Mouse (Mus musculus) spleen, adult 2 months (tissue): ENCODE measurements around the gene Nptx1. TPM values are rescaled to one million over a fixed set of nuclear protein-coding genes. Genes with fewer than 3 reads are reported as not detected.

ENCODE experiments used
- DNase-seq, 2 experiments: peaks; one replicate each; pipeline versions ENCODE4 v3.0.0 to v3.0.0-alpha.2; 2012 to 2021; ENCODE audit warnings: low spot score in 2 of 2, low read depth in 1 of 2
- H3K27ac ChIP-seq: fragments of 200-500 bp; 2 replicates; pipeline ENCODE4 v1.5.1; 2012; ENCODE audit warnings: low read length, inconsistent platforms; ENCODE audit not compliant: insufficient read depth
- H3K27me3 ChIP-seq: fragments of 200-500 bp; 2 replicates; pipeline ENCODE4 v1.6.1; 2012; ENCODE audit warnings: mild to moderate bottlenecking, moderate library complexity, low read length, inconsistent platforms; ENCODE audit not compliant: control insufficient read depth, insufficient read depth
- H3K36me3 ChIP-seq: fragments of 200-500 bp; 2 replicates; pipeline ENCODE4 v1.6.1; 2012; ENCODE audit warnings: mild to moderate bottlenecking, low read length, inconsistent platforms; ENCODE audit not compliant: control insufficient read depth, insufficient read depth
- H3K4me1 ChIP-seq: fragments of 200-500 bp; 2 replicates; pipeline ENCODE4 v1.6.1; 2011; ENCODE audit warnings: inconsistent platforms; ENCODE audit not compliant: control insufficient read depth, insufficient read depth, insufficient read length
- H3K4me3 ChIP-seq: fragments of 200-500 bp; 2 replicates; pipeline ENCODE4 v1.5.1; 2011; ENCODE audit warnings: mild to moderate bottlenecking, inconsistent platforms; ENCODE audit not compliant: insufficient read depth, insufficient read length; ENCODE audit errors: extremely low read depth
- CTCF ChIP-seq: fragments of 200-500 bp; IDR thresholded peaks from 2 replicates; pipeline ENCODE4 v1.5.1; 2011; ENCODE audit warnings: mild to moderate bottlenecking, inconsistent platforms; ENCODE audit not compliant: insufficient read depth, insufficient read length, insufficient replicate concordance; ENCODE audit errors: extremely low read depth
- POLR2A ChIP-seq: fragments of 200-500 bp; IDR thresholded peaks from 2 replicates; pipeline ENCODE4 v1.6.1; 2011; ENCODE audit warnings: low read depth, low read length, inconsistent platforms
- WGBS: fragments of 180-500 bp; shearing (Covaris S2); methylation state at CpG from one replicate; pipeline ENCODE4 v1.1.7; 2018; 5-methylcytosine and 5-hydroxymethylcytosine counted together
- polyA plus RNA-seq: library from polyadenylated mRNA; depleted of rRNA; stranded (reverse); fragments of >200 nt; gene quantifications from 2 replicates; pipeline ENCODE4 v1.2.3, GENCODE M21; 2012

Nptx1 gene
- polyA plus RNA-seq, 1 experiment: 0.02 TPM

DNA sequence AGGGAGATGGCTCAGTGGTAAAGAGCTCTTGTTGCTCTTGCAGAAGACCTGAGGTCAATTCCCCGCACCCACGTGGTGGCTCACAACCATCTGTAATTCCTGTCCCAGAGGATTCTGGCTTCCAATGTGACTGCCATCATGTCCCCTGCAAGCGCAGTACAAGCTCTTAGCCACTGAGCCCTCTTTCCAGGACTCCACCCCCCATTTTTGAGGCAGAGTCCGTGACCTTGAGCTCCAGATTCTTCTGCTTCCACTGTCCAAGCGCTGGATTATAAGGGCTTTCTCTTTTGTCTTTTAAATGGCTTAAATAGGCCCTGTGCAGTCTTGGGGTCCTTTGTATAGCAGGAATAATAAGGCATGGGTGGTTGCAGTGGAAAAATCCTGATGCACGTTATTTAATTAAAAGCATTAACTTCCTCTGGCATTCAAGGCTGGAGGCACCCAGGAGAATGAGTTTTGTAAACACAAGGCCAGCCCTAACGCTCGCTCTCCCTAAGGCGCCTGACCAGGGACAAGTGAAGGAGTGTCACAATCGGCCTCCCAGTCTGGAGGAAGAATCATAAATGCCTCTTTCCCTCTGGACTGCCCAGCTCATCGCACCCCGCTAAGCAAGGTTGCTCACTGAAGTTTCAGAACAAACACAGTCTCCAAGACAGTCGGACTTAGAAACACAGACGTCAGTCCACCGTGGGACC is 24.9 kb upstream of the Nptx1 start:
- no peak overlapping the region for H3K4me3 ChIP-seq
- no peaks in the 10 kb centered on the region for H3K36me3 ChIP-seq
- no peak overlapping the region for H3K27ac ChIP-seq
- DNase-seq: no peak
- WGBS: 79% methylated on average over 15 of the region's 15 CpGs
- TF ChIP-seq CTCF (no peak), POLR2A (no peak)
- no peaks in the 10 kb centered on the region for H3K4me1 ChIP-seq
- no peaks in the 10 kb centered on the region for H3K27me3 ChIP-seq

DNA sequence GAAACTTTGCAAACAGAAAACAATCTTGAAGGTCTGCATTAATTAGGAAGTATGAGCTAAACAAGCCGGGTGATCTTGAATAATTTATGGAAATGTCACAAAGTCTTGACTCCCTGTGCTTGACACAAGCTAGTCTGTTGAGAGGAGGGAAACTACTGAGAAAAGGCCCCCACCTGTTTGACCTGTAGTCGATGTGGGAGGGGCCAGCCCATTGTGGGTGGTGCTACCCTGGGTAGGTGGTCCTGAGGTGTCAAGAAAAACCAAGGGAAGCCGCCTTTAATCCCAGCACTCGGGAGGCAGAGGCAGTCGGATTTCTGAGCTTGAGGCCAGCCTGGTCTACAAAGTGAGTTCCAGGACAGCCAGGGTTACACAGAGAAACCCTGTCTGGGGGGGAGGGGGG is 18.6 kb upstream of the Nptx1 start:
- 58% methylated on average over 5 of the region's 5 CpGs for WGBS
- Histone ChIP-seq H3K27ac (no peak overlapping the region), H3K4me1 (no peaks in the 10 kb centered on the region), H3K36me3 (no peaks in the 10 kb centered on the region), H3K4me3 (no peak overlapping the region), H3K27me3 (no peaks in the 10 kb centered on the region; the same call in 1 of the 2 replicates)
- DNase-seq: no peak
- TF ChIP-seq POLR2A (no peak), CTCF (no peak)

DNA sequence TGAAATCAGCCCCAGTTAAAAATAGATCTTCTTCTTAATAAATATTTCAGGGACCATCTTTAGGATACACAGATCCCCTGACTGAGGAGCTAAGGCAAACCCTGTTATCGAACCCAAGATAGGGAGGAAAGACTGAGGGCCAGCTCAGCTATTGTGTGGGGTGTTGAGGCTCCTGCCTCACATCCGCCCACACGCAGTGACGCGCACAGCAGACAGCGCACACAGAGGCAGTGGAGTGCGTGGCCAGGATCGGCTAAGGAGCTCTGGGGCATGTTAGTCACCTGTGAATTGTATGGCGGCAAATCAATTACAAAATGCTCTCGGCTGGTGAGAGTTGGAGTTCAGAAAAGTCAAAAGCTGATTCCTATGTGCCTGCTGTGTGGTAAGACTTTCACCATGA is 18.1 kb upstream of the Nptx1 start:
- no peak overlapping the region for H3K27ac ChIP-seq
- no peak for DNase-seq
- H3K4me3 ChIP-seq: no peak overlapping the region
- no peaks in the 10 kb centered on the region; the same call in 1 of the 2 replicates for H3K27me3 ChIP-seq
- no peaks in the 10 kb centered on the region for H3K36me3 ChIP-seq
- TF ChIP-seq CTCF (no peak), POLR2A (no peak)
- 54% methylated on average over 10 of the region's 10 CpGs for WGBS
- no peaks in the 10 kb centered on the region for H3K4me1 ChIP-seq

DNA sequence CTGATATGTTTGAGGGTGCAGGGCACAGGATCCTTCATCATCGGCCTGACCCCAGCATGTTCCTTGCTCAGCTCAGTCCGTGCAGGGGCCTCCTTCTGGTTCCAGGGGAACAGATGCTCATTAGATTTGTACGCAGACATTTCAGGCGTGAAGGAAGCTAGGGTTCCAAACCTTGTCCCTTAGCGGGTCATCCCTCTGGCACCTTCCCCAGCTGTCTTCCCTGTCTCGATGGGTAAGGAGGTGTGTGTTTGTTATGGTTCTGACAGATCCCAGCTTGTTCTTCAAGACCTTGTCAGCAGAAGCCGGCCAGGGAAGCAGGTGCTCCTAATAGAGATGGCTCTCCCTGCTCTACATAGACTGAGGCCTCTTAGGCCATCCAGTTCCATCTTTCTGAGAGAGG is 17.5 kb upstream of the Nptx1 start:
- no peak for TF ChIP-seq POLR2A
- no peak for TF ChIP-seq CTCF
- H3K4me1 ChIP-seq: no peaks in the 10 kb centered on the region
- H3K4me3 ChIP-seq: no peak overlapping the region
- no peaks in the 10 kb centered on the region for H3K36me3 ChIP-seq
- no peaks in the 10 kb centered on the region; the same call in 1 of the 2 replicates for H3K27me3 ChIP-seq
- H3K27ac ChIP-seq: no peak overlapping the region
- 84% methylated on average over 7 of the region's 7 CpGs for WGBS
- DNase-seq: no peak

DNA sequence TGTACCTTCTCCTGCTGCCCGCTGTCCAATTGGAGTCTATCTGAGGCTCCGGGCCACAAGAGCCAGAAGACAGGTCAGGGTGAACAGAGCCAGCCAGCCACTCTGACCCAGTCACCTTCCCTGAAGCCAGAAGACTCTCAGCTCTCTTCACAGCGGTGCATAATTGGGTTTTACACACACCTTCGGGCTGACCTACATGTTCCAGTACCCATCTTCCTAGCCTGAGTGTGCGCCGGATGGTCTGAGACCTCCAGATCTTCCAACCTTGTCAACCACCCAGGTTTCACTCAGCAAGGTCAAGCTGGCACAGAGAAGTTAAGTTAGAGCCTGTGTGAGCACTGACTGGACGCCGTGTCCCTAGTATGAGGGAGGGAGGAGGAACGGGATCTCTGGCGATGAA is 16.8 kb upstream of the Nptx1 start:
- Histone ChIP-seq H3K4me1 (no peaks in the 10 kb centered on the region), H3K4me3 (no peak overlapping the region), H3K36me3 (no peaks in the 10 kb centered on the region), H3K27me3 (no peaks in the 10 kb centered on the region; the same call in 1 of the 2 replicates), H3K27ac (no peak overlapping the region)
- TF ChIP-seq CTCF (no peak), POLR2A (no peak)
- no peak for DNase-seq
- 86% methylated on average over 10 of the region's 10 CpGs for WGBS

DNA sequence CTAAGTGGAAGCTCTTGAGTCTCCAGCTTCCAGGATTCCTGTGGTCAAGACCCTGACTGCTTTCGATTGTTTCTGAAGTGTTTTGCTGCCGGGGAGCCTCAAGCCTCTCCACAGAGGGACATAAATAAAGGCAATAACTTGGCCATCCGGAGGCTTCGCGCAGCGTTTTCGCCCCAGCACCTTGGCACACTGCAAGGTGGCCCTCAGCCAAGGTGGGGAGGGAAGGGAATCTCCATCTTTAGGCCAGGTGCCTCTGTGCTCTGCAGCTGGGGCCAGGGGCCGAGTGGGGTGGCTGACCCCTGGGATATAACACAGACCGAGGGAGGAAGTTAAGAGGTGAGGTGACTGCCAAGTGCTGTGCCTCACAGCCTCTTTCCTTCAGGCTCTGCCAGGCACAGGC is 15.6 kb upstream of the Nptx1 start:
- H3K4me3 ChIP-seq: no peak overlapping the region
- no peaks in the 10 kb centered on the region for H3K36me3 ChIP-seq
- no peak for DNase-seq
- H3K27me3 ChIP-seq: no peaks in the 10 kb centered on the region; the same call in 1 of the 2 replicates
- no peak overlapping the region for H3K27ac ChIP-seq
- TF ChIP-seq CTCF: no peak
- TF ChIP-seq POLR2A: no peak
- no peaks in the 10 kb centered on the region for H3K4me1 ChIP-seq
- 16% methylated on average over 9 of the region's 9 CpGs for WGBS

DNA sequence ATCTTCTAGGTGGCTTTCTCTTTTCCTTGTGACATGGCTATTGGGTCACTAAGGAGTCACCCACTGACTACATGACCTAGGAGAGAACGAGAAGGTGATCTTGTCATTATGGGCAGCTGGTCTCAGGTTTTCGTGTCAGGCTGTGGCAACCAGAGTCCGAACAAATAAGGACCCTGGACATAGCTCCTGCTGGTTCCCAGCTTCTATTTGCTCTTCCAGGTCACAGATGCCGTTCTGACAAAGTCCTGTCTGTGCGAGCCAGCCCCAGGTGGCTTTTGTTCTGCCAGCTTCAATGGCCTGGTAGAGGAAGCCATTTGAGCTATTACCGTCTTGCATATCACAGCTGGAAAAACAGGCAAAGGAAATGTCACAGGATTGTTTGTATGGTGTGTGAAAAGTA is 14.7 kb upstream of the Nptx1 start:
- DNase-seq: no peak
- WGBS: 49% methylated on average over 6 of the region's 6 CpGs
- Histone ChIP-seq H3K4me1 (no peaks in the 10 kb centered on the region), H3K27ac (no peak overlapping the region), H3K36me3 (no peaks in the 10 kb centered on the region), H3K4me3 (no peak overlapping the region), H3K27me3 (no peaks in the 10 kb centered on the region; the same call in 1 of the 2 replicates)
- no peak for TF ChIP-seq CTCF
- no peak for TF ChIP-seq POLR2A
